Mouse (Mus musculus) small intestine, adult 2 months (tissue): ENCODE measurements around the gene Gzmd.
"Not testable (repeated sequence)": the region's sequence is repeated elsewhere in the genome, so short reads cannot be mapped to it uniquely, and the experiment has no call there.

Source experiments
- CTCF ChIP-seq: fragments of 200-500 bp; IDR thresholded peaks from 2 replicates; pipeline ENCODE4 v1.5.1; 2012; ENCODE audit warnings: low read depth, mild to moderate bottlenecking, control low read depth, inconsistent platforms, low read length, moderate library complexity, mixed read lengths; ENCODE audit not compliant: insufficient replicate concordance, insufficient read length; ENCODE audit errors: extremely low read depth
- POLR2A ChIP-seq: fragments of 200-500 bp; IDR thresholded peaks from 2 replicates; pipeline ENCODE4 v1.6.1; 2012; ENCODE audit warnings: low read depth, mild to moderate bottlenecking, control low read depth, inconsistent platforms, low read length, moderate library complexity

DNA sequence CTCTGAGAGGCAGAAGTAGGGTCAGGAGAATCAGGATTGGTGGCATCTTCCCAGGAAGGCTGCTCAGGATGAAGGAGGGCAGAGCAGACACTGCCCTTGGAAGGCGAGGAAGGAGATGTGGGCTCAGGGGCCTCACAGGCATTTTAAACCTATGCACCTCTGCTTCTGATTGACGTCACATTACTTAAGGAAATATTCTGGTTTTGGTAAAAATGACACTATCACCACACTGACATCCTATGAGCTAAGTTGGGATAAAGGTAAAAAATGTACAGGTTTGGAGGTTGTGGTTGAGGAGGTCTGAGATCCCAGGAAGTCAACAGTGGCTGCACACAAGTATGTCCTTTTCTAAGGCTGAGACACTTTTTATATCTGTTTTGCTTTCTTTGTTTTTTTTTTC is 27.1 kb upstream of the Gzmd start, which contains the start of gene Gzmg:
- not testable (repeated sequence) for TF ChIP-seq POLR2A, CTCF
